Mouse (Mus musculus): ENCODE data around the gene Pmpca.
"Not testable (repeated sequence)": the region's sequence is repeated elsewhere in the genome, so short reads cannot be mapped to it uniquely, and the experiment has no call there.

The Pmpca gene

DNA sequence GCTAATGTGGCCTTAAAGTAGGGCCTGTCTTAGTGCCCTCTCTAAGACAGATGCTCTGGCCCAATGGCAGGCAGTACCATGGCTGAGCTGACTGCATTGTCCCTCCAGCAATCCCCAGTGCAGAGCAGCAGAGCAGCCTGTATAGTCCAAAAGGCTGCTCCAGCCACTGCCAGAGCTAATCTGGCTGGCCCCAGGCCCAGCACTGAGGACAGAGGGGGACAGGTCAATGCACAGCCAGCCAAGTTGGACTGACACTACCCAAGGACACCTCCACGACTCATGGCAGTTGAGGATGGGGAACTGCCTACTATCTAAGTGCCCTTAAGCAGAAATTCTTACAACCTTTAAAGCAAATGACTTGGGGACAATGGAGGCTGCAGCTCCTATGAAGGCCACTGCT, 20.6 kb upstream of the Pmpca start:
- DNase-seq (ENCODE audit: low spot score in 2 of 2), result no peak

DNA sequence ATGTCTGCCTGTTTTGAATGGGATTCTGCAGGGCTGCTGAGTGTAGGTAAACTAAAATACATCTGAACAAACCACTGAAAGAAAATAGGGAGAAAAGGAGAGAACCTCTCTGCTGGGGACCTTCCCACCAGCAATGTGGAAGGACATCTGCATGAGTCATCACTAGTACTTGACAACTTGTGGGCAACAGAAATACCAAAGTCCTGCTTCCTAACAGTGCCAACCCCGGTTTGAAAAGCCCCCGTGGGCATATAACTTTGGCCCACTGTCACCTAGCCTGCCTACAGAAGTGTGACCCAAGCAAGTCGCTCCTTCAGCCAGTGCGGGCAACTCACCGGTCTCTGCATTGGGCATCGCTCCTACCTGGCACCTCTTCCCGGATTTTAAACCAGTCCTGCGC, 16.7 kb upstream of the Pmpca start:
- DNase-seq (ENCODE audit: low spot score in 2 of 2), result no peak

DNA sequence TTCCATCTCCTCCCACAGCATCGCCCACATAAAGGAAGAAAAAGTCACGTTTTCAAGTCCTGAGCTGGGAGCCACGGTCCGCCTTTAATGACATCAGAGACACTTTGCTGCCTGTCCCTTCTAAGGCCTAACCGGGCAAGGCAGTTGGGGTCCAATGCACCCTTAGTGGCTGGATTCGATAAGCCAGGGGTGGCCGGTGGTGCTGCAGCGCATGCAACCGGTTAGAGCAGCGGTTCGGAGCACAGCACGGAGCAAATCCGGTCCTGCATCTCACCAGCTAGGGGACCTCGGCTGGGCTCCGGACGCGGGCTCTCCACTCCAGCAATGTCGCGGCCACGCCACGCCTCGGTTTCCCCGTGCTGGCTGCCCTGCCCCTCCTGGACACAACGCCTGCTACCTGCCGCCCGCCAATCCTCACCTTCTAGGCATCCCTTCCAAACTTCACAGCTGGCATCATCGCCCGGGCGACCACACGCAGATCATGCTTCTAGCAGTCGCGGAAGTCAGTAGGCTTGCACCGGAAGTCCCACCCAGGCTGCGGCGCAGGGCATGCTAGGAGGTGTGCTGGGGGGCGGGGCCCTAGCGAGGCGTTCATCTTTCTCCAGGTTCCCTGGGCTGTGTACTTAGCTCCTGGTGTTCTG, 8.9 kb upstream of the Pmpca start, which contains the start of gene Snapc4:
Gene Snapc4 (minus strand): TSS at position 523 of the 641 bp plus-strand sequence.
- peak; percentile 83 to 85 for DNase-seq (ENCODE audit: low spot score in 2 of 2)

DNA sequence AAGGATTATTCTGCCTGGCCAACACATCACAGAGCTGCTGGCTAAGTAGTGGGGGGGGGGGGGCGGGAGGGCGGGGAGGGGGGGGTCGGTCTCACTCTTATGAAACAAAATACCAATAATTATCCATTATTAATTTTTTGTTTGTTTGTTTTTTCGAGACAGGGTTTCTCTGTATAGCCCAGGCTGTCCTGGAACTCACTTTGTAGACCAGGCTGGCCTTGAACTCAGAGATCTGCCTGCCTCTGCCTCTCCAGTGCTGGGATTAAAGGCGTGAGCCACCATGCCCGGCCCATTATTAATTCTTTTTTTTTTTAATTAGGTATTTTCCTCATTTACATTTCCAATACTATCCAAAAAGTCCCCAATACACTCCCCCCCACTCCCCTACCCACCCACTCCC, 8.3 kb upstream of the Pmpca start:
- DNase-seq (ENCODE audit: low spot score in 2 of 2), result not testable (repeated sequence)

DNA sequence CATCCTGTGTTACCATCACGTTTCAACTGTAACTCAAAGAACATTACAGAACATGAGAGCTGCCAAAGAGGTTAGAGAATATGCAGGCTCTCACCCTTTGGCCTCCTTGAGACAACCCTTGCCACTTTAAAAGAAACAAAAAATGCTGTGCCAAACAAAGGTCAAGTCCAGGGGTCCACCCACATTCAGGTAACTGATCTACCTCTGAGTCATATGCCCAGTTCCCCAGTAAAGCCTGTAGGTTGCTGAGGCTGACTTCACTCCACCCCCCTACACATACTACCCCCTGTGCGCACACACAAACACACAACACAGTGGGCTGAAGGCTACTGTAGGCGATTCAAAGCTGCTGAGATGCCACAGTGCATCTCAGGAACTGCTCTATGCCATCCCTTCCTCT, 1.4 kb upstream of the Pmpca start:
- DNase-seq (ENCODE audit: low spot score in 2 of 2), result no peak

DNA sequence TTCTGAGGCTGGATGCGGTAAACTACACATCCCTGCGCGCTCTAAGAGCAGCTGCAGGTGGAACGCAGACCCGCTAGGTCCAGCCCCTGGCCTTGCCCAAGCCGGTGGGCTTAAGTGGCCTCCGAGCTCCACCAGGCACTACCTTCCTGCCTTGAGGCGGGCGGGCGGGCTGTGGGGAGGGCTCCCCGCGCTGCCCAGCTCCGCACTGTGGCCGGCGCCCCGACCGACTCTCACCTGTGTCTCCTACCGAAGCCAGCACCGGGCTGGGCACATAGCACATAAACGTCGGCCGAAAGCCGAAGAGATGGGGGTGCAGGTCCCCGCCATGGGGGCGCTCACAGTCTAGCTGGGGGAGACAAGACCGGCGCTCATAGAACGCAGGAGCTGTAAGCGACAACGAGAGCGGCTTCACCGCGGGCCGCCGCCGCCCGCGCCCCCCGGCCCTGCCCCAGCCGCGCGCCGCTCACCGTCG, 421 bp upstream of the Pmpca start:
- no peak for DNase-seq (ENCODE audit: low spot score in 2 of 2)

GRCm38 (mm10) chr2:26390954-26391353, 1.8 kb downstream of the Pmpca start:
- no peak for DNase-seq (ENCODE audit: low spot score in 2 of 2)

- DNase-seq (ENCODE audit: low spot score in 2 of 2), result no peak
These were observed 2.5 kb downstream of the Pmpca start for GRCm38 (mm10) chr2:26391617-26392016.

DNA sequence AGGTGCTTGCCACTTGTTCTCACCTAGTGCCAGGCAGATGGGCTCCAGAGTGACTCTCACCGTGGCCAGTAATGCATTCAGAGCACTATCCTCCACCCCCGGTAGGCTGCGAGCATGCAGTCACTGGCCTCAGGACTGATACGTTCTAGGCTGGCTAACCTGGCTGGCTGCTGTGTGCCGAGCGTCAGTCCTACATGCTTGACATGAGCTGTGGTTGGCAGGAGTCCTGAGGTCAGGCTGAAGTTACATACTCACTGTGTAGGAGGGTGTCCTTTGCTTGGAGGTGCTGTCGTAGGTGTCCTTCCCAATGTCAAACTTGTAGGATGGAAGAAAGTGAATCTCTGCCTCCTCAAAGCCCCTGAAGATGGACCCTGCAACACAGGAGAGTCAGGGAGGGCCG, 9.8 kb downstream of the Pmpca start:
- DNase-seq (ENCODE audit: low spot score in 2 of 2), result no peak

GRCm38 (mm10) chr2:26399647-26400046, 10.5 kb downstream of the Pmpca start:
- DNase-seq (ENCODE audit: low spot score in 2 of 2), result no peak

DNA sequence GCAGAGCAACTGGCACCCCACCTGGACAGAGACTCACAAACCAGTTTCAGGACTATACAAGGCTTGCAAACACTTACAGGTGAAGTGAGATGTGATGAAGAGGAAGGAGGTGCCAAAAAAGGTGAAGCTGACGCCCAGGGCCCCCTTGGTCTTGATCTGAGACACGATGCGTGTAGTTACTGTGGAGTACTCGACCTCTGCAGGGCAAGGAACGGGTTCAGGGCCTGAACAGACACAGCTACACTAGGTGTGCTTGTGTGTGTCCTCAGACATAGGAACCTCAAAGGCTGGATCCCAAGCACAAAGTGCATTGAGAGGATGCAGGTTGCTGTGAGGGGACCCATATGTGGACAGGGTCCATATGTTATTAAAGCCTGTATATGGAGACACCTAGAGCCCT, 11.2 kb downstream of the Pmpca start:
- no peak for DNase-seq (ENCODE audit: low spot score in 2 of 2)

DNA sequence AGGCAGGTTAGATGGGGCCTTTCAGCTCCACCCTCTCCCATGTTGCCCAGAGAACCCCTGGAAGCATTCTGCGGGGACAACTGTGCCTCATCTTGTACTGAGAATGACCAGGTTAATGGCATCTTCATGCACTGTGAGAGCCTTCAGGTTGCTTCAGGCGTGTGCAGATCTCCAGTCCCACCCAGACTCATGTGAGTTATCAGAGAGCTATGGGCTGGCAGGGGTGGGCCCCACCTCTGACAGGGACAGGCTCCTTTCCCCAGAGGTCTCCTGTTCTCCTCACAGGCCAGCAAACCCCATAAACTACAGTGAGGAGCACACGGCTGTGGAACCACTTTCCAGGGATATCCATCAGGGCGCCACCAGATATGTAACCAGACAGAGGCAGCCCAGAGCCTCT, 11.9 kb downstream of the Pmpca start:
- DNase-seq (ENCODE audit: low spot score in 2 of 2), result no peak

DNA sequence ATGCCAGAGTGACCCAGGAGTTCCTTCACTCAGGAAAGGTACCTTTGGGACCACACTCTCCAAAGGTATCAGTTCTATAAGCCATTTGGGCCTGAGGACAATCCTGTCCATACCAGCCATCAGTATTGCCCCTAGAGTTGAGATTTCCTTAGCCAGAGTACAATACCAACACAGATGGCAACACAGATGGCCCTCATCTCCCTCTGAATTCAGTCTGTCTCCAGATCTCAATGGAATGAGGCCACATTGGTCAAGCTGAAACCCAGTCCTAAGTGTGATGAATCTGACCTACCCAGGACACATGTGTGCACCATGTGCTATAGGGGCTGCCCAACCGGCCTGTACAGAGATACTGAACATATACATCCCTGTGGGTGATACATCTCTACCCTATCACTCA, 13.1 kb downstream of the Pmpca start:
- DNase-seq (ENCODE audit: low spot score in 2 of 2), result no peak

DNA sequence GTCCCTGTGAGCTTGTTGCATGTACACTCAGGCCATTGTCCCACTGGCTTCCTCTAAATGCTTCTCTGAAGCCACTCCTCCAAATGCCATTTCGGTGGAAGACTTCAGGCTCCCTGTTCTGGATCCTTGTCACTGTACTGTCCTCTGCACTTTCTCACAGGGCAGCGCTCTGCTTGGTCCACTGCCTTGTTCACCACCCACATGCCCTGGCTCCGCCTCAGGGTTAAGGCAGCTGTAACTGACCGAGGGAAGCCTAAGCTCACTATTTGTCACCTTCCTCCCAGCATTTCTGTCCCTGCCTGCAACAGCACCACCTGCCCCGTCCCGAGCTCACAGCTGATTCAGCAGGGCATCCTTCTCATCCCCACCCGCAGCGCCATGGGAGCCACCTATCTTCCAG, 14.2 kb downstream of the Pmpca start:
- no peak for DNase-seq (ENCODE audit: low spot score in 2 of 2)

DNA sequence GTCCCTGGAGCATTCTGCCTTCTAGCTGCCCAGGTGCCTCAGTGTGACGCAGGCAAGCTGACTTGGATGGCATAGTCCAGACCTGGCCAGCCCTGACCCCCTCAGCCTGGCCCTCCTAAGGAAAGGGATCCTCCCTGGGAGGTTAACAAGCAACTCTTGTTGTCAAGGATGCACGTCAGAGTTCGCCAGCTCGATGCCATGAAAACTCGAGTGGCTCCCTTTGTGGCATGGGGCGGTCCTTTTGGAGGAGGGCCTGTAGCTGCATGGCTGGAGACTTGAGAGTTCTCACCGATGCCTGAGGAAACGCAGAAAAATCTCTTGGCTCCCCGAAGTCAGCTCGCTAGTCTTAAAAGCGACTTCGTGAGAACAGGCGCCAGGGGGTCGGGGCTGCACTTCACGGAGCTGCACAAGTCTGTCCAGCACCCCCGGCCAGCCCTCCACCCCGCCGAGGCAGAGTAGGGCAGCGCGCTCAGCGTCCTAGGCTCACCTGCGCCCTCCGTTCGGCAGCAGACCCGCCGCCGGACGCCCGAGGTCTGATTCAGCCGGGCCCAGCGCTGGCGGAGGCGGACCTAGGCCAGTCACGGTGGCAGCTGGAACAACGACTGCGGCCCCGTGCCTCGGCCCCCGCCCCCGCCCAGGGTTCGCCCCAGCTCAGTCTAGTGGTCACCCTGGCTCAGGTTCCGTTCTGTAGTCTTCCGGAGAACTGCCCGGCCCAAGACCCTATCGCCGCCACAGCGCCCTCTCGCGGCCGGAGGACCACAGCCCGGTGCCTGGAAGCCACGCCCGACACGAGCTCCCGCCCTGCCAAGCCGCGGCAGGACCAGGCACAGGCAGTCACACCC, 19.6 kb downstream of the Pmpca start, which contains the start of gene Inpp5e:
Gene Inpp5e (minus strand): TSS at position 689 of the 842 bp plus-strand sequence.
- peak; percentile 93 for DNase-seq (ENCODE audit: low spot score in 2 of 2)

- no peak for DNase-seq (ENCODE audit: low spot score in 2 of 2)
These were observed 20.2 kb downstream of the Pmpca start for GRCm38 (mm10) chr2:26409362-26409761.

GRCm38 (mm10) chr2:26410091-26410490, 21.0 kb downstream of the Pmpca start:
- DNase-seq (ENCODE audit: low spot score in 2 of 2), result no peak

GRCm38 (mm10) chr2:26410931-26411411, 21.8 kb downstream of the Pmpca start:
- no peak for DNase-seq (ENCODE audit: low spot score in 2 of 2)

DNA sequence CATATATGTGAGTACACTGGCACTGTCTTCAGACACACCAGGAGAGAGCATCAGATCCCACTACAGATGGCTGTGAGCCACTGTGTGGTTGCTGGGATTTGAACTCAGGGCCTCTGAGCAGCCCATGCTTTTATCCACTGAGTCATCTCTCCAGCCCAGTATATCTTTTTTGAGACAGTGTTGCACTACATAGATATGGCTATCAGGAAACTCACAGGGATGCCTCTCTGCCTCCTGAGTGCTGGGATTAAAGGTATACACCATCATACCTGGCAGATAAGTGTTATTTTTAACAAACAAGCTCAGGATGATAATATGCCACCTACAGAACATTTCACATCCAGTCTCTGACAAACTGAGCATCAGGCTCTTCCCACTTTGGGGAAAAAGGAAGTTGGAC, 27.9 kb downstream of the Pmpca start:
- no peak for DNase-seq (ENCODE audit: low spot score in 2 of 2)

- DNase-seq (ENCODE audit: low spot score in 2 of 2), result no peak
These were observed 29.0 kb downstream of the Pmpca start for GRCm38 (mm10) chr2:26418120-26418519.

DNA sequence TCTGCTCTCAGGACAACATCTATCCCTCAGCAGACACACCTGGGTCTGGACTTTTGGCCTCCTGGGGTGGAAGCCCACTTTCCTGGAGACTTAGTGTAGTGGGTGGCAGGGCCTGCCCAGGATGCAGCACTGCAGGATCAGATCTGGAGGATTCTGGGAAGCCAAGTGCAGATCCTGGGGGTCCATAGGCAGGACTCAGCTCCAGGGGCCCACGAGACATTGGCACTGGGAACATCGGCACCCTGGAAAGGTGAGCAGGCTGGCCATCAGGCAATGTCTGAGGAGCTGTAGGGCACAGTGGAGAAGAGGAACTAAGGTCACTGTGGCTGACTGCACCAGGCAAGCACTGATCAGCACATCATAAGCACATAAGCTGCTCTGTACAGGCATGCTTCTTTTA, 32.8 kb downstream of the Pmpca start:
- no peak for DNase-seq (ENCODE audit: low spot score in 2 of 2)

DNA sequence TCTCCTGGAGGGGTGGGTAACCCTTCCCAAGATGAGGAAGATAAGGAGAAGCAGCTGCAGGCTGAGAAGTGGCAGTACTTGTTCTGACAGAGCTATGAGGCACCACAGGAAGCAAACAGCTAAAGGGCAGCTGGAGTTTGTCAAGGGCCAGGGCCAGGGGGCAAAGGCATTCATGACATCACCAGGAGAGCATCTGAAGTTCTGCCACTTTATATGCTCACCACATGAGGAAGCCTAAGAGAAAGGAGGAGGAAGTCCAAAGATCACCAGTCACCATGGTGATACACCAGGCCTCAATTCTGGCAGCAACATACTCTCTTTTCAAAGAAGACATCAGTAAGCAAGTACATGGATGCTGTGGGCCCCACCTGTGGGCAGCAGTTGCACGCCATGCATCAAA, 33.9 kb downstream of the Pmpca start:
- no peak for DNase-seq (ENCODE audit: low spot score in 2 of 2)

DNA sequence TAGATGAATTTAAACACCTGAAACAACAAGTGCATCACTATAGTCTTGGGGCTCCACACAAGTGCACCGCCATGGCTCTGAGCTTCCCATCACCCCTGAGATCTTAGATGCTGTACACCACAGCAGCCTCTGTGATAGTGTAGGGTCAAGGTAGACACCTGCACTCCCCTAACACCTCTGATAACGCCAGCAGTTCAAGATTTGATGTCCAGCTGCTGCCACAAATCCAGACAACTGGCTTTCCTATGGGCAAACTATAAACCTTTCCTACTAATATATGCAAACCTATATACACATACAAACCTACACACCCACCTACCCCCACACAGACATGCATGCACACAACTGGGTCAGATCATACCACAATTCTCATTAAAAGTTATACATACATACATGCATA, 35.4 kb downstream of the Pmpca start:
- DNase-seq (ENCODE audit: low spot score in 2 of 2), result no peak
